Mouse (Mus musculus) T-helper 1 cell (primary cell): ENCODE measurements around the gene Rab3a.

ENCODE experiments used
- in situ Hi-C: fragments of 300-600 bp; cut with MboI, MseI; formaldehyde crosslinking; loops from one replicate; pipeline ENCODE4 v1.15.1; 2025; ENCODE audit warnings: high pct_unique_total_duplicates

Rab3a gene

GRCm38 (mm10) chr8:70738211-70738610 is 16.3 kb upstream of the Rab3a start:
- in situ Hi-C loops = loop anchor here (10.0 kb wide), 1 partner anchor 227 kb away; no protein-coding TSS in a partner anchor

GRCm38 (mm10) chr8:70741661-70742060 is 12.8 kb upstream of the Rab3a start:
- in situ Hi-C loops = no loop called here

GRCm38 (mm10) chr8:70742176-70742575 is 12.3 kb upstream of the Rab3a start:
- in situ Hi-C loops = no loop called here

GRCm38 (mm10) chr8:70742981-70743655 is 11.4 kb upstream of the Rab3a start:
- in situ Hi-C loops = no loop called here

DNA sequence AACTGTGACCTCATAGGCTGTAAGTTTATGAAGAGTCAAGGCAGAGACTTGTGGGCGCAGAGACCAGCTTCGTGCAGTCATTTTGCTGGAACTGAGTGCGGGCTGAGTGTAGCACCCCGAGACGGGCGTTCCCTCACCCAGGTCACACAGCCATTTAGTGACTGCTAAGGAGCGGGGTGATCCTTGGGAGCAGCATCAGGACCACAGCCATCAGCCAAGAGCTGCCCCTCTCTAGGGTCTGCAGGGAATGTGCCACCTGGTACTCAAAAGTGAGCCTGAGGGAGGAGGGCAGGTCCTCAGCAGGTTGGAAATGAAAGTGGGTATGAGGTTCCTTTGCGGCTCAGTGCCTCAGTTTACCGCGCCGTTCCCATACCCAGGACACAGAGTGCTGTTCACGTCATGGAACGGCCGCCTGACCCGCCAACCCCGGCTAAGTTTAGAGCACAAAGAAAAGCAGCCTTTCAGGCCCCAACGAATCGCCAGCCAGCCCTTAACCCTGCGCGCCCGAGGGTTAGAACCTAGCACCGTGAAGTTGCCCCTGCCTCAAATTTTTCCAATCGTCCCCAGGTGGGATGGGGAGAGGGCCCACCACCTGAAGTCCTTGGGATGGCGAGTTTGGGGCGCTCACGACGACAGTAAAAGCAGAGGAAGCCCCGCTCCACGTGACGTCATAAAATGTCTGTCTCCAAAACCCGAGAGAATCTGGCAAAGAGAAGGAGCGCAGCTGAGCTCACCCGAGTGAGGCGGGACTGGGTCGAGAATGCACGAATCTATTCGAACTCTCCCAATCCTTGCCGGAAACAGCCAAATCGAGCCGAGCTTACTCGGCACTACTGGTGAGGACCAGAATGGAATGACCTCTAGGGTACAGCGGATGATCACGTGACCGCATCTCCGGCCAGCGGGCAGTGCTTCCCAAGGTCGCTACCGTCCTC is 10.6 kb upstream of the Rab3a start:
- in situ Hi-C loops = no loop called here

DNA sequence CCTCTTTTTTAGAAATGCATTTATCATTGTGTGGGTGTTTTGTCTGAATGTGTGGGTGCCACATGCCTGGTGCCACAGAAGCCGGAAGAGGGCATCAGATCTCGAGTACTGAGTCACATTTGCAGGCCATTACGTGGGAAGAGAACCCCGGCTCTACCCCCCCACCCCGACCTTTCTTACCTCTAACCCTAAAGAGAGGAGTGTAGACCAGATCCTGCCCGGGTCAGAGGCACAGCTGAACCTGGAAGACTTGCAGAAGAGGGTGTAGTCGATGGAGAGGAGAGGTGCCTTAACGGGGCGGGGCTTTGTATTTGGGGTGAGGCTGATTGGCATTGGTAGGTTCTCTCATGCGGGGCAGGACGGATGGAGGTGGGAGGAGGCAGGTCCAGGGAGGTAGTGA is 9.7 kb upstream of the Rab3a start:
- in situ Hi-C loops = no loop called here

DNA sequence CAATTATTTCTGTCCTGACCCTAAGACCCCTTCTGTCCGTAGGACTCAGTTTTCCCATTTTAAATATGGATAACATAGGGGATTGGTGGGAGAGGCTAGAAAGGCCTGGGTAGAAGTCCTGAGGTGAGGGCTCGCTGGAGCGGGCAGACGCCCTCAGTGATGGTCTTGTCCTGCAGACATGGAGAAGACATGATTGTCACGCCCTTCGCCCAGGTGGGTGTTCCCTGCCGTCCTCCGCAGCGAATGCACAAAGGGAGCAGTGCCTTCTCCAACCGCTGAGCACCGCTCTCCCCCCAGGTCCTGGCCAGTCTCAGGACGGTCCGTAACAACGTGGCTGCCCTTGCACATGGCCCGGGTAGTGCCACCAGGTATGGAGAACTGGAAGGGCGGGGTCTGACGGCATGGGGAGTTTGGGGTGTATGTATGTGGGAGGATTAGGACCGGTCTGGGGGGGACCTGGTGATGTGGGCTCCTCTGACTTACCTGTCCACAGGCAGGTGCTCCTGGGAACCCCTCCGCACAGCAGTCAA is 8.7 kb upstream of the Rab3a start:
- in situ Hi-C loops = no loop called here

- in situ Hi-C loops = no loop called here
Measured at GRCm38 (mm10) chr8:70746676-70747075, 7.8 kb upstream of the Rab3a start.

GRCm38 (mm10) chr8:70747211-70747890 is 7.1 kb upstream of the Rab3a start:
- in situ Hi-C loops = no loop called here

- in situ Hi-C loops = no loop called here
Measured at GRCm38 (mm10) chr8:70748246-70749096, 6.0 kb upstream of the Rab3a start.

GRCm38 (mm10) chr8:70749097-70749674 is 5.3 kb upstream of the Rab3a start:
- in situ Hi-C loops = no loop called here

GRCm38 (mm10) chr8:70750128-70750680 is 4.3 kb upstream of the Rab3a start:
- in situ Hi-C loops = no loop called here

- in situ Hi-C loops = no loop called here
Measured at GRCm38 (mm10) chr8:70752000-70752764, 2.3 kb upstream of the Rab3a start.

DNA sequence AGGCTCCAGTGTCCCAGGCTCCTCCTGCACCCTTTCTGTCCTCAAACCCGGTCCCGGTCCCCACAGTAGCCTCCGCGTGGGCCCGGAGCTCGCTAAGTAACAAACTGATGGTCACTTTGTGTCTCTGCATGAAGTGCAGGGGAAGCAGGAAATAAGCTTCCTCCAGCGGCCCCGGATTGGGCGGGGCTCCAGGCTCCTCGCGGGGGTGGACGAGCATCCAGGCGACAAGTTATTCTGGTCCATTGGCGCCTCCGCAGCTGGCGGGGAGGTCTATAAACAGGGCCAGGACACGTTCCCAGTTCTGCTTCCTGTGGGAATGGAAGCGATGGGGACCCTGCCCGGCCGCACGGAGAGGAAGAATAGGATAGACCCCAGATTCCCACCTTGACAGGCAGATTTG is 1.3 kb upstream of the Rab3a start:
- in situ Hi-C loops = no loop called here

GRCm38 (mm10) chr8:70754871-70755660 is 587 bp downstream of the Rab3a start:
- in situ Hi-C loops = no loop called here

- in situ Hi-C loops = no loop called here
Measured at GRCm38 (mm10) chr8:70755661-70756475, 1.4 kb downstream of the Rab3a start.

DNA sequence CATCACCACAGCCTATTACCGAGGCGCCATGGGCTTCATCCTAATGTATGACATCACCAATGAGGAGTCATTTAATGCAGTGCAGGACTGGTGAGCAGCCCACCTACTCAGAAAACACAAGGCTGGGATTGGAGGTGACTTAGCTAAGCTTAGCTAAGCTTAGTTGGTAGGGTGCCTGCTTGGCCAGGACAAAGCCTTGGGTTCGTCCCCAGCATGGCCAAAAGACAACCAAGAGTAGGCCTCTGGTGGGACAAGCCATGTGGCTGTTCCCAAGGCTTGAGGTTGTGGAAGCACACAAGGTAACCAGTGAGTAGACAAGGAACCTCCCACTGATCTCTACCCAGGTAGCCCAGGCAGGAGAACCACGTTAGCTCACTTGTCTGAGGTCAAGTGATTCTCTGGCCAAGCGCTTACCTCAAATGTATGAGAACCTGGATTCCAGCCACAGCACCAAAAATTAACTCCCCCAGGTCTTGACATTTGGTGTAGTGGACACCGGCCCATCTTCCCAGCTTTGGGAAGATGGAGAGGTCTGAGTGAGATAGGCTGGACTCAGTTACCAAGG is 2.1 kb downstream of the Rab3a start:
- in situ Hi-C loops = no loop called here
